Mouse (Mus musculus) stomach, postnatal 0 days (tissue): ENCODE data around the gene Ccdc14.

ENCODE experiments used
- CTCF ChIP-seq: IDR thresholded peaks from 2 replicates; pipeline ENCODE4 v1.5.1; 2016; ENCODE audit warnings: antibody characterized with exemption, low read depth, mild to moderate bottlenecking, moderate library complexity
- EP300 ChIP-seq: optimal IDR thresholded peaks from 2 replicates; pipeline ENCODE3; 2016; ENCODE audit warnings: antibody characterized with exemption

GRCm38 (mm10) chr16:34758205-34758604 is 67.8 kb downstream of the Ccdc14 start:
- TF ChIP-seq CTCF (no peak), EP300 (no peak)
